Mouse (Mus musculus) monocyte, adult 5-6 weeks (primary cell): ENCODE results near the gene Gm1979. TPM values are rescaled to one million over a fixed set of nuclear protein-coding genes. Genes with fewer than 3 reads are reported as not detected.
"Not testable (repeated sequence)": the region's sequence is repeated elsewhere in the genome, so short reads cannot be mapped to it uniquely, and the experiment has no call there.

Experiments used
- ATAC-seq: fragments of 153-309, 156-312 bp; replicated peaks from 2 replicates; pipeline ENCODE4 v1.8.0; 2017; ENCODE audit warnings: mild to moderate bottlenecking; ENCODE audit not compliant: low TSS enrichment, insufficient number of reproducible peaks, severe bottlenecking, poor library complexity, low FRiP score
- total RNA-seq: library from RNA; stranded (forward); fragments of 200-1000, 200-491, 200-594 nt; gene quantifications from 3 replicates; pipeline ENCODE4 v1.2.3, GENCODE M21; 2017

Gm1979 gene
- not detected in 3 replicates for total RNA-seq

GRCm38 (mm10) chr5:26004698-26005097 lies at the start of gene Gm1979:
Gene Gm1979 (minus strand): TSS chr5:26004798.
- not testable (repeated sequence) for ATAC-seq

GRCm38 (mm10) chr5:26039458-26039857 lies 34.9 kb upstream of the Gm1979 start, which contains the start of gene Speer4a:
Gene Speer4a (minus strand): TSS chr5:26039558.
- not testable (repeated sequence) for ATAC-seq

- not testable (repeated sequence) for ATAC-seq
These were observed 18.2 kb upstream of the Gm1979 start, which contains the start of gene Gm5862 for GRCm38 (mm10) chr5:26022816-26023215. Gene Gm5862 (minus strand): TSS chr5:26022916.

- 0 out of 2 replicates have a peak, but pooled peaks have one; percentile 31 for ATAC-seq
These were observed 3.1 kb upstream of the Gm1979 start for GRCm38 (mm10) chr5:26007697-26008096.

- peak; percentile 78 for ATAC-seq
These were observed 2.5 kb upstream of the Gm1979 start for GRCm38 (mm10) chr5:26006937-26007695.

- ATAC-seq = not testable (repeated sequence)
These were observed 16.0 kb downstream of the Gm1979 start, which contains the start of gene Gm21698 for GRCm38 (mm10) chr5:25988550-25988949. Gene Gm21698 (minus strand): TSS chr5:25988650.

- not testable (repeated sequence) for ATAC-seq
These were observed 32.0 kb downstream of the Gm1979 start, which contains the start of gene Gm21680 for GRCm38 (mm10) chr5:25972563-25972962. Gene Gm21680 (minus strand): TSS chr5:25972663.

GRCm38 (mm10) chr5:25957050-25957449 lies 47.5 kb downstream of the Gm1979 start:
- ATAC-seq = peak; percentile 43; the same call in 1 of the 2 replicates

GRCm38 (mm10) chr5:25956611-25957010 lies 48.0 kb downstream of the Gm1979 start:
- ATAC-seq = 0 out of 2 replicates have a peak, but pooled peaks have one; percentile 13

- not testable (repeated sequence) for ATAC-seq
These were observed 50.3 kb downstream of the Gm1979 start, which contains the start of gene Gm21671 for GRCm38 (mm10) chr5:25954317-25954716. Gene Gm21671 (minus strand): TSS chr5:25954417.

Other genes with a start within 250 kb of the Gm1979 start
- not detected in 3 replicates for gene Actr3b, start 244.8 kb downstream of the Gm1979 start, total RNA-seq
- not detected in 3 replicates for gene Gm21663, start 62.4 kb downstream of the Gm1979 start, total RNA-seq
- not detected in 3 replicates for gene Gm21671, start 50.4 kb downstream of the Gm1979 start, total RNA-seq
- not detected in 3 replicates for gene Gm21680, start 32.1 kb downstream of the Gm1979 start, total RNA-seq
- gene Gm21698, start 16.1 kb downstream of the Gm1979 start, total RNA-seq = not detected in 3 replicates
- gene Gm5862, start 18.1 kb upstream of the Gm1979 start, total RNA-seq = not detected in 3 replicates
- gene Speer4a, start 34.8 kb upstream of the Gm1979 start, total RNA-seq = not detected in 3 replicates
- gene Gm7347, start 53.8 kb upstream of the Gm1979 start, total RNA-seq = not detected in 3 replicates
- not detected in 3 replicates for gene Gm10471, start 84.5 kb upstream of the Gm1979 start, total RNA-seq
- gene 5031410I06Rik, start 100.6 kb upstream of the Gm1979 start, total RNA-seq = not detected in 3 replicates
- gene Gm10220, start 116.6 kb upstream of the Gm1979 start, total RNA-seq = not detected in 3 replicates